Mouse (Mus musculus) kidney, adult 2 months (tissue): ENCODE measurements at regions not wholly inside any gene's neighbourhood (a gene's known extent, or its start where the extent isn't known, plus 50 kb on each side); places are given as distances from the start of the nearest gene placed in this dataset.

Experiments
- DNase-seq: peaks from one replicate; pipeline ENCODE4 v3.0.0; 2021
- H3K27ac ChIP-seq: fragments of 200-500 bp; 2 replicates; pipeline ENCODE4 v1.5.1; 2012; ENCODE audit warnings: low read depth, low read length, control low read depth, inconsistent platforms; ENCODE audit not compliant: insufficient read depth
- H3K27me3 ChIP-seq: fragments of 200-500 bp; replicated peaks from 2 replicates; pipeline ENCODE4 v1.6.1; 2012; ENCODE audit warnings: mild to moderate bottlenecking, moderate library complexity, low read length, inconsistent platforms; ENCODE audit not compliant: control insufficient read depth, insufficient read depth
- H3K36me3 ChIP-seq: fragments of 200-500 bp; 2 replicates; pipeline ENCODE4 v1.6.1; 2012; ENCODE audit warnings: mild to moderate bottlenecking, moderate library complexity, low read length, inconsistent platforms; ENCODE audit not compliant: control insufficient read depth, insufficient read depth
- H3K4me1 ChIP-seq: fragments of 200-500 bp; 2 replicates; pipeline ENCODE4 v1.6.1; 2011; ENCODE audit warnings: low read length; ENCODE audit not compliant: control insufficient read depth, insufficient read depth
- H3K4me3 ChIP-seq: fragments of 200-500 bp; 2 replicates; pipeline ENCODE4 v1.5.1; 2011; ENCODE audit warnings: mild to moderate bottlenecking, low read depth, low read length, control low read depth; ENCODE audit not compliant: insufficient read depth
- CTCF ChIP-seq: fragments of 200-500 bp; conservative IDR thresholded peaks from 2 replicates; pipeline ENCODE4 v1.5.1; 2011; ENCODE audit warnings: low read depth, mild to moderate bottlenecking, control low read depth, low read length, moderate library complexity, mixed read lengths; ENCODE audit not compliant: insufficient read depth, insufficient read length
- POLR2A ChIP-seq: fragments of 200-500 bp; IDR thresholded peaks from one replicate; pipeline ENCODE4 v1.6.1; 2011; ENCODE audit warnings: low read depth, low read length, control low read depth
- WGBS: fragments of 180-500 bp; shearing (Covaris S2); methylation state at CpG from one replicate; pipeline ENCODE4 v1.1.7; 2018; 5-methylcytosine and 5-hydroxymethylcytosine counted together

DNA sequence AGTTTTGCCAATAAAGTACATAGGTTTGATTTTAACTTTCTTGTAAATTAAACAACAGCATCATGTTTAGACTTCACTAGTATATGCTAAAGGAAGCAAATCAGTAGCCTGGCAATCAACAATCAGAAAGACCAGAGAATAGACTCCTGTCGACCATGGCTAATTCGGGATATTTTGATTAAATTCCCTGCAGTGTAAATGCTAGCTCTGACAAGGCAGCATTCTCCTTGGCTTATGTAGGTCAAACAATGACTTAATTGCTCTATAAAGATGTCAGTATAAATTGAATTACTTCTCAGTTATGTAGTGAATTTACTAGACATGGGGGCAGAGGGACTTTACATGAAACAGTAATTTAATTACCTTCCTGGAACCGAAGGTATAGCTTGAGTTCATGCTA lies 84.2 kb upstream of the Robo1 start:
- Histone ChIP-seq H3K27ac (no peak overlapping the region), H3K27me3 (no peaks in the 10 kb centered on the region), H3K36me3 (no peaks in the 10 kb centered on the region), H3K4me1 (no peaks in the 10 kb centered on the region), H3K4me3 (no peak overlapping the region)
- WGBS, result 53% methylated on average over 3 of the region's 3 CpGs
- no peak for DNase-seq
- TF ChIP-seq CTCF, result no peak
- TF ChIP-seq POLR2A, result no peak

DNA sequence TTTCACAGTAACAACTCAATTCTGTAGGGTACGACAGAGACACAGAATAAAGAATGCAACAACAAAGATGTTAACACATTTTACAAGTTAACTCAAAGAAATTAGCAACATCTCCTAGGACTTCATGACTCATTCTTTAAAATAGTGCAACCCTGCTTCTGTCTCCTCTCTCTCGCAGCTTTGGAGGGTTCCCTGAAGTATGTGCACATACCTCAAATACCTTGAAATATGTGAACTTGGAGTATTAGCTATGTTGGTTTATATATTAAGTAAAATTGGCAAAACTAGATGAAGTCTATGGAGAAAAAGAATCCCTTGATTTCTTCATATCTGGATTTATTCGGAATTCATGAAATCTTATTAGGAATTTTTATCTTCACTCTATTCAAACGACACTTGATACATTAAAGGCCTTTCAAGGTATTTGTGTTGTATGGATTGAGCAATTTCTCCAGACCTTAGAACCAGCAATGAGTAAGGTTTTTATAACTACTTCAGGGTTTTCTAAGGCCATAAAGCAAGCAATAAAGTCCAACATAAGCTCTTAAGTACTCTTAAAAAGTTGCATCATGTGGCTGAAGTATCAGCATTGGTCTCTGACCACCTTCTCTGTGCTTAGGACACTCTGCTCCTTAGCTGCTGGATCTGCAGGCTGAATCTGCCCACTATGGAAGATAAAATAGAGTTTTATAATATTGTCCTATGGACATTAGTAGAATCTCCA lies 82.8 kb upstream of the Robo1 start:
- Histone ChIP-seq H3K4me1 (no peaks in the 10 kb centered on the region), H3K36me3 (no peaks in the 10 kb centered on the region), H3K27me3 (no peaks in the 10 kb centered on the region), H3K4me3 (no peak overlapping the region), H3K27ac (no peak overlapping the region)
- no peak for DNase-seq
- WGBS, result 81% methylated on average over 4 of the region's 4 CpGs
- TF ChIP-seq CTCF, result no peak
- TF ChIP-seq POLR2A, result no peak

DNA sequence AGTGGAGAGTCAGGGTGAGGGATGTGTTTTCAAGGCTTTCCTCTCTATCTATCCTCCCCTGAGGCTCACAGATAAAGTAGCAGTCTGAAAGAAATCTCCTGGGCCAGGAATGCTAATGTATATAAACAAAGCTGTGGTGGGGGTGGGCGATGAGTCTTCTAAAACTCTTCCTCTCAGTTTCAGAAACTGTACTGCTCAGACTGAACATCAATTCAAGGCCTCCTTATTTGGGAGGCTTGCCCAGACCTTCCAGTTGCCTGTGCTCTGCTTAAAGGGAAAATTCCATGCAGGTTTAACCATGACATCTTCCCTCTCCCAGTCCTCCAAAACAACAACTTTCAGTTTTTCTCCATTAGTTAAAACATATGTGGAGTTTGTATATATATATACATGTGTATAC lies 73.7 kb upstream of the Robo1 start:
- Histone ChIP-seq H3K4me1 (no peaks in the 10 kb centered on the region), H3K4me3 (no peak overlapping the region), H3K27ac (no peak overlapping the region), H3K36me3 (no peaks in the 10 kb centered on the region), H3K27me3 (no peaks in the 10 kb centered on the region)
- TF ChIP-seq POLR2A (no peak), CTCF (no peak)
- 33% methylated on average over 1 of the region's 1 CpGs for WGBS
- DNase-seq, result no peak

DNA sequence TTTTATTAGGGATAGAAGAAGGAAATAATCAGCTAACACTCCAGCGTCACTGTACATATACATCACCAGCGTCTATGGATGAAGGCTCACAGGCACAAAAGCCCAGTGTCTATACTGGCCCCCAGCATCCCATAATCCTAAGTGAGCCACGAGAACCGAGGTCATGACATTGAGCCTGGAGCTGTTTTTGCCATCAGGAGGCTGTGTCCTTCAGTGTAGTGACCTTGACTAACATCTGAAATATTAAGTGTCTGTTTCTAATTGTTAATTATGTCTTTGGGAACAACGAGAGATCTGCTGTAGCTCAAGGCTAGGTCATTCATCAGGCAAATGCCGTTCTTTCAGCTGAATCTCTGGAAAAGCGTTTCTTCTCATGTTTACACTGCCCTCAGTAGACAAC lies 68.5 kb upstream of the Robo1 start:
- H3K4me3 ChIP-seq, result no peak overlapping the region
- no peak overlapping the region for H3K27ac ChIP-seq
- TF ChIP-seq CTCF (no peak), POLR2A (no peak)
- no peak for DNase-seq
- WGBS, result 51% methylated on average over 7 of the region's 7 CpGs
- no peaks in the 10 kb centered on the region for H3K4me1 ChIP-seq
- H3K27me3 ChIP-seq, result no peaks in the 10 kb centered on the region
- no peaks in the 10 kb centered on the region for H3K36me3 ChIP-seq

DNA sequence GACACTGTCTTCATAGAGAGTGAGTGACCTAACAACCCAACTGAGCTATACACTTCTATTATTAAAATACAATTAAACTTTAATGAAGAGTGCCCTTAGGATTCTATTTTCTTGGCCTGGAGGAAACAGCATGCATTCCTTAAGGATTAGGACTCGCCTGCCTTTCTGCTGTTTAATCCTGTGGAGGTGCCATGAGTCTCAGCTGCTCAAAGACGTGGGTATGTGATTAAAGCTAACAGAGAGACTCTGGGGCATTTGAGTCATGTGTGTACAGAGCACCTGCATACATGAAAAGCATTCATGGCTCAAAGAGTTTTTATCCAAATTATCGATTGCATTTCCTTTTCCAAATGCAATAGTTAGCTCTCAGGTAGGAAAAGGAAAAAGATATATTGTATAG lies 51.7 kb upstream of the Robo1 start:
- no peak overlapping the region for H3K4me3 ChIP-seq
- WGBS, result 74% methylated on average over 3 of the region's 3 CpGs
- H3K36me3 ChIP-seq, result no peaks in the 10 kb centered on the region
- no peaks in the 10 kb centered on the region for H3K4me1 ChIP-seq
- TF ChIP-seq CTCF (no peak), POLR2A (no peak)
- no peak for DNase-seq
- H3K27ac ChIP-seq, result no peak overlapping the region
- H3K27me3 ChIP-seq, result no peaks in the 10 kb centered on the region
